Mouse (Mus musculus) limb, embryonic 10.5 days (tissue): ENCODE results near the gene Ndufa10. TPM values are rescaled to one million over a fixed set of nuclear protein-coding genes. Genes with fewer than 3 reads are reported as not detected.

Experiments used
- DNase-seq: peaks from one replicate; pipeline ENCODE4 v3.0.0-alpha.2; 2017; ENCODE audit warnings: low spot score
- H3K27ac ChIP-seq: fragments of 300-500 bp; sonication (generic); 2 replicates; pipeline ENCODE4 v1.5.1; 2016; ENCODE audit warnings: mild to moderate bottlenecking
- H3K27me3 ChIP-seq: fragments of 300-500 bp; sonication (generic); 2 replicates; pipeline ENCODE4 v1.6.1; 2016; ENCODE audit warnings: low read depth, mild to moderate bottlenecking; ENCODE audit not compliant: poor library complexity, severe bottlenecking
- H3K36me3 ChIP-seq: fragments of 300-500 bp; sonication (generic); 2 replicates; pipeline ENCODE4 v1.6.1; 2016; ENCODE audit warnings: mild to moderate bottlenecking, moderate library complexity
- H3K4me1 ChIP-seq: fragments of 300-500 bp; sonication (generic); 2 replicates; pipeline ENCODE4 v1.6.1; 2016
- H3K4me3 ChIP-seq: fragments of 300-500 bp; sonication (generic); 2 replicates; pipeline ENCODE4 v1.5.1; 2016; ENCODE audit warnings: mild to moderate bottlenecking, moderate library complexity
- H3K9me3 ChIP-seq: fragments of 300-500 bp; sonication (generic); replicated peaks from 2 replicates; pipeline ENCODE4 v1.6.1; 2016; ENCODE audit warnings: mild to moderate bottlenecking
- WGBS: fragments of 180-500 bp; shearing (Covaris S2); methylation state at CpG from one replicate; pipeline ENCODE4 v1.1.7; 2016; 5-methylcytosine and 5-hydroxymethylcytosine counted together
- polyA plus RNA-seq: library from polyadenylated mRNA; unstranded; fragments of >200 nt; fragmentation: Nextera tagmentation; extraction: Ambion mirVana; gene quantifications from 2 replicates; pipeline ENCODE4 v1.2.1, GENCODE M21; 2016

Gene Ndufa10
- polyA plus RNA-seq, 1 experiment from 2014 or later, result 311 TPM

GRCm38 (mm10) chr1:92448293-92448692 is 25.4 kb downstream of the Ndufa10 start:
- H3K9me3 ChIP-seq, result no peaks in the 10 kb centered on the region
- H3K27ac ChIP-seq, result no peak overlapping the region
- peaks cover 99% of the 10 kb centered on the region for H3K36me3 ChIP-seq
- no peaks in the 10 kb centered on the region for H3K27me3 ChIP-seq
- DNase-seq, result no peak
- no peak overlapping the region for H3K4me3 ChIP-seq
- 89% methylated on average over 3 of the region's 3 CpGs for WGBS
- H3K4me1 ChIP-seq, result no peaks in the 10 kb centered on the region

- 80% methylated on average over 6 of the region's 6 CpGs for WGBS
- Histone ChIP-seq H3K36me3 (peaks cover 88% of the 10 kb centered on the region), H3K4me3 (no peak overlapping the region), H3K4me1 (peaks cover 26% of the 10 kb centered on the region), H3K9me3 (no peaks in the 10 kb centered on the region), H3K27ac (no peak overlapping the region), H3K27me3 (no peaks in the 10 kb centered on the region)
- no peak for DNase-seq
Measured at GRCm38 (mm10) chr1:92441453-92442063, 32.1 kb downstream of the Ndufa10 start.

DNA sequence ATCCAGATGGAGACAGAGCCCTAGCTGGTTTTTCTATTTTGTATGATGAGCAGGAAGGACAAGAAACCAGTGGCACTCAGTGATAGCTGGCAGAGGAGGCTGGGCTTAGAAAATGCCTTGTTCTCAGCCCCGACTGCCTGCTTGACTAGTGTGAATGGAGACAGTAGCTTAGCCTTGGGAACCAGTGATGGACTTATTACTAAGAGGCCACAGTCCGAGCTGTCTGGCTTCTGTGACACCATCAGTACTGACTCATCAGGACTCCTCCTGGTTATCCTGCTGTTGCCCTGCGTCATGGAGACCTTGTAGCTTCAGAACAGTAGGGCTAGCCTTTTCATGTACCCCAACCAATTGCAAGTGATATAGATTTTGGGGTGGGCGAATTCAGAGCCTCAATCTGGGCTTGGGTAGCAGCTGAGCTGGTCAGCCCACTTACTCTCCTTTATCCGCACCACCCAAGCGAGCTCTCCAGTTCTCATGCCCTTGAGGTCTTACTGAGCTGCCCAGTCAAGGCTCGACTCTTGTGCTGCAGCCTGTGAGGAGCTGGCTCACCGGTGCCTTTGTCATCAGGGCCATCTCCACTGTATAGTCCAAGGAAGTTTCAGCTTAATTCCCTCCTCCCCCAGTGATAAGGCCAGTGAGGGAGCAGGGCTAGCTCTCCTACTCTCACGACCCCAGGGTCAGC is 33.5 kb downstream of the Ndufa10 start:
- DNase-seq, result no peak
- H3K27me3 ChIP-seq, result no peaks in the 10 kb centered on the region
- no peak overlapping the region for H3K27ac ChIP-seq
- no peak overlapping the region for H3K4me3 ChIP-seq
- H3K36me3 ChIP-seq, result peaks cover 74% of the 10 kb centered on the region
- peaks cover 28% of the 10 kb centered on the region for H3K4me1 ChIP-seq
- H3K9me3 ChIP-seq, result no peaks in the 10 kb centered on the region
- WGBS, result 90% methylated on average over 9 of the region's 9 CpGs

DNA sequence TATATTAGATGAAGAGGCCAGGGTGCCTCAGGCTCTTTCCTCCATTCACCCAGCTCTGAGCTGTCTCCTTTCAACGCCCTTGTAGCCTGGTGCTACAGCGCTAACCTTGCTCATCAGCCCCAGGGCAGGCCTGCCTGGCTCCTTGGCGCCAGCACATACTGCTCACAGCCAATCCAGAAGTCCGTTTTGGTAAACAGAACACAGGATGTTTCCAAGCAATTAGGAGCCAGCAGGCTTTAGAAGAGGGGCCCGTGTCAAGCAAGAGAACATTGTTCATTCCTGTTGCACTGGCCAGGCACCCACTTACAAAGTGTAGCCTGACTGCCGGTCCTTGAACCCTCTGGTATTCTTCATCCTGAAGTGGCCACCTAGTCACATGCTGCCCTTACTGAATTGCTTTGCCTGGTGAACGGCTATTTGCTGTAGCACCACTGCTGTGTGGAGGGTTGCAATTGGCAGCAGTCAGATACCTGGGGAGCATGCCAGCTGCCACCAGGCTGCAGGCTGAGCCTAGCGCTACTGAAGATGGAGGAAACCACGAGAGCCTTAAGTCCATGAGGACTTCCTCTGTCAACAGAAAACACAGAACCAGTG is 35.9 kb downstream of the Ndufa10 start:
- Histone ChIP-seq H3K27ac (peak overlapping the region; percentile 50), H3K4me3 (no peak overlapping the region), H3K9me3 (no peaks in the 10 kb centered on the region), H3K36me3 (peaks cover 50% of the 10 kb centered on the region), H3K27me3 (no peaks in the 10 kb centered on the region), H3K4me1 (peaks cover 28% of the 10 kb centered on the region)
- WGBS, result 35% methylated on average over 9 of the region's 9 CpGs
- DNase-seq, result no peak

GRCm38 (mm10) chr1:92436831-92437321 is 36.8 kb downstream of the Ndufa10 start:
- no peaks in the 10 kb centered on the region for H3K9me3 ChIP-seq
- H3K27me3 ChIP-seq, result no peaks in the 10 kb centered on the region
- no peak for DNase-seq
- H3K4me3 ChIP-seq, result no peak overlapping the region
- H3K36me3 ChIP-seq, result peaks cover 41% of the 10 kb centered on the region
- WGBS, result 50% methylated on average over 4 of the region's 4 CpGs
- H3K27ac ChIP-seq, result peak overlapping the region; percentile 50
- peaks cover 31% of the 10 kb centered on the region for H3K4me1 ChIP-seq

DNA sequence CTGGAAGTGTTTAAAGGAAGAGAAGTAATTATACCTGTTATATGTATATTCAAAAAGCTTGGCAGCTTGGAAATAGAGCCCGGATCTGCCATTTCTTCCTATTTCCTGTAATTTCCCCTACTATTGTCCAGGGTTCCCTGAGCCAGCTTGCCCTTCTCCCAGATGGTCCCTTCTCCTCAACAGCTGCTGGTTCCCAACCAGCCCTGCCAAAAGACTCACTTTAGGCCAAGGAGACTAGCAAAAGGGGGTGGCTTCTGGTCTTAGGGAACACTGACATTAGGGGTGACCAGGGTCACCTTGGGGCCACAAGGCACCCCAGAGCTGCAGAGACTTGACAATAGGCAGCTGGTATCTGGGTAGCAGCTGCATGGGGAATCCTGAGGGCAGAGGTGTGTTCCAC is 38.7 kb downstream of the Ndufa10 start:
- Histone ChIP-seq H3K27me3 (no peaks in the 10 kb centered on the region), H3K4me1 (peaks cover 34% of the 10 kb centered on the region), H3K36me3 (peaks cover 24% of the 10 kb centered on the region), H3K9me3 (no peaks in the 10 kb centered on the region), H3K4me3 (no peak overlapping the region), H3K27ac (no peak overlapping the region)
- no peak for DNase-seq
- WGBS, result 97% methylated on average over 1 of the region's 1 CpGs

- H3K36me3 ChIP-seq, result peaks cover 2% of the 10 kb centered on the region
- H3K27me3 ChIP-seq, result no peaks in the 10 kb centered on the region
- no peak overlapping the region for H3K4me3 ChIP-seq
- 80% methylated on average over 9 of the region's 9 CpGs for WGBS
- DNase-seq, result no peak
- H3K4me1 ChIP-seq, result peaks cover 19% of the 10 kb centered on the region
- no peaks in the 10 kb centered on the region for H3K9me3 ChIP-seq
- no peak overlapping the region for H3K27ac ChIP-seq
Measured at GRCm38 (mm10) chr1:92432791-92433190, 40.9 kb downstream of the Ndufa10 start.

DNA sequence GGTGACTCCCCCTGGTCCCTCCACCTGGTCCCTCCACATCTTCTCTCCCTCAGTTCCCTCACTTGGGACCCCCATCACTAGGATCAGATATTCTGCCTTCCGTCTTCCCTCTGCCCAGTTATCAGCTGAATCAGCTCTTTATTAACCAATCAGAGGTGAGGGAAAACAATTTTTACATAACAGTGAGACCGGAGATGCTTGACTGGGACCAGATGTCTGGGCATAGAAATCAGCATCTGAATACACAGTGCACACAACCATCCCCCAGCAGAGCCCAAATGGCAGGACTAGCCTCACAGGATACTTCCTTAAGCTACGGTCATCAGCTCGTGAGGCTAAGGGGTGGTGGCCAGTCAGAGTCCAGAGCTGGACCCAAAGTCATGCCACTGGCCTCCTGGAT is 41.6 kb downstream of the Ndufa10 start:
- Histone ChIP-seq H3K27me3 (no peaks in the 10 kb centered on the region), H3K36me3 (no peaks in the 10 kb centered on the region), H3K4me3 (no peak overlapping the region), H3K27ac (no peak overlapping the region), H3K9me3 (no peaks in the 10 kb centered on the region), H3K4me1 (peaks cover 13% of the 10 kb centered on the region)
- no peak for DNase-seq
- 76% methylated on average over 4 of the region's 4 CpGs for WGBS

DNA sequence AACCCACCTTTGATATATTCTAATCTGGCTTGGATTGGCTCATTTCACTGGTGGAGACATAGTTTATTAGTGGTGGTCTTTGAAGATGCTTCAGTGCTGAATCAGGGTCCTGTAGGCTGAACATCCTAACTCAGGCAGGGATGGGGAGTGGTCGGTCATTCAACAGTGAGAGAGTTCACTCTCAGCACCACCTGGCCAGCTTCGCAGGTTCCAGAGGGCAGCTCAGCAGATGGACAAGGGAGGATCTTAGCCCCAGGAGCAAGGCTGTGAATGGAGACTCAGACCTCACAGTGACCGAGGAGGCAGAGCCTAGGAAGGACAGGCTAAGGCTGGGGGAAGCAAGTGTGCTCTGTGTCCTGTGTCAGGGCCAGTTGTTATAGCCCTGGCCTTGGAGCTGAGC is 42.2 kb downstream of the Ndufa10 start:
- Histone ChIP-seq H3K9me3 (no peaks in the 10 kb centered on the region), H3K27me3 (no peaks in the 10 kb centered on the region), H3K27ac (no peak overlapping the region), H3K4me3 (no peak overlapping the region), H3K4me1 (peaks cover 6% of the 10 kb centered on the region), H3K36me3 (no peaks in the 10 kb centered on the region)
- WGBS, result 78% methylated on average over 3 of the region's 3 CpGs
- DNase-seq, result peak; percentile 27

- Histone ChIP-seq H3K36me3 (no peaks in the 10 kb centered on the region), H3K9me3 (no peaks in the 10 kb centered on the region), H3K4me3 (no peak overlapping the region), H3K27me3 (no peaks in the 10 kb centered on the region), H3K27ac (no peak overlapping the region), H3K4me1 (peaks cover 5% of the 10 kb centered on the region)
- DNase-seq, result no peak
- 89% methylated on average over 1 of the region's 1 CpGs for WGBS
Measured at GRCm38 (mm10) chr1:92430991-92431390, 42.7 kb downstream of the Ndufa10 start.

GRCm38 (mm10) chr1:92424714-92425113 is 48.9 kb downstream of the Ndufa10 start:
- 0 out of 2 replicates have a peak, but pooled peaks cover 2% of the 10 kb centered on the region for H3K4me1 ChIP-seq
- no peak for DNase-seq
- WGBS, result 75% methylated on average over 7 of the region's 7 CpGs
- H3K27me3 ChIP-seq, result no peaks in the 10 kb centered on the region
- H3K4me3 ChIP-seq, result no peak overlapping the region
- no peak overlapping the region for H3K27ac ChIP-seq
- H3K9me3 ChIP-seq, result no peaks in the 10 kb centered on the region
- H3K36me3 ChIP-seq, result no peaks in the 10 kb centered on the region

GRCm38 (mm10) chr1:92405131-92405530 is 68.5 kb downstream of the Ndufa10 start:
- H3K27ac ChIP-seq, result no peak overlapping the region
- no peaks in the 10 kb centered on the region for H3K9me3 ChIP-seq
- 85% methylated on average over 5 of the region's 5 CpGs for WGBS
- no peaks in the 10 kb centered on the region for H3K36me3 ChIP-seq
- H3K27me3 ChIP-seq, result no peaks in the 10 kb centered on the region
- H3K4me1 ChIP-seq, result peaks cover 12% of the 10 kb centered on the region; the same call in 1 of the 2 replicates
- no peak for DNase-seq
- H3K4me3 ChIP-seq, result no peak overlapping the region

GRCm38 (mm10) chr1:92400556-92400955 is 73.1 kb downstream of the Ndufa10 start:
- H3K27me3 ChIP-seq, result no peaks in the 10 kb centered on the region
- DNase-seq, result no peak
- no peaks in the 10 kb centered on the region for H3K9me3 ChIP-seq
- no peak overlapping the region for H3K4me3 ChIP-seq
- peaks cover 37% of the 10 kb centered on the region for H3K4me1 ChIP-seq
- no peaks in the 10 kb centered on the region for H3K36me3 ChIP-seq
- WGBS, result 95% methylated on average over 2 of the region's 2 CpGs
- peak overlapping the region; percentile 21; the same call in 1 of the 2 replicates for H3K27ac ChIP-seq
